Mouse (Mus musculus): ENCODE data around the gene Crot. TPM values are rescaled to one million over a fixed set of nuclear protein-coding genes. Genes with fewer than 3 reads are reported as not detected.

The Crot gene
- polyA plus RNA-seq, 1 experiment: 6.6 TPM

GRCm38 (mm10) chr5:9028266-9028841, 31.2 kb upstream of the Crot start:
- no peaks in the 10 kb centered on the region for H3K27me3 ChIP-seq (ENCODE audit: control insufficient read depth, insufficient read depth, insufficient read length)
- no peaks in the 10 kb centered on the region for H3K79me2 ChIP-seq (ENCODE audit: control insufficient read depth, insufficient read depth)
- no peak overlapping the region for H3K4me3 ChIP-seq
- H3ac ChIP-seq (ENCODE audit: control insufficient read depth, insufficient read length): no peak overlapping the region
- TF ChIP-seq TCF3 (IDR thresholded peaks at IDR 0.05; ENCODE audit: insufficient read length, low read depth): no peak
- no peak for TF ChIP-seq CEBPB (IDR thresholded peaks at IDR 0.05; ENCODE audit: insufficient read depth, poor library complexity, severe bottlenecking)
- TF ChIP-seq POLR2AphosphoS2 (IDR thresholded peaks at IDR 0.05; ENCODE audit: insufficient read length, low read depth): no peak
- TF ChIP-seq USF1 (IDR thresholded peaks at IDR 0.05; ENCODE audit: low read depth): no peak
- TF ChIP-seq SRF (IDR thresholded peaks at IDR 0.05; ENCODE audit: control insufficient read depth, insufficient read length, low read depth): no peak
- TF ChIP-seq E2F4 (IDR thresholded peaks at IDR 0.05; ENCODE audit: insufficient read depth): no peak
- no peak for TF ChIP-seq REST (IDR thresholded peaks at IDR 0.05; ENCODE audit: insufficient read depth, insufficient read length)
- no peak for TF ChIP-seq POLR2A (IDR thresholded peaks at IDR 0.05; ENCODE audit: insufficient read length, low read depth)
- no peak overlapping the region for H3K4me2 ChIP-seq (ENCODE audit: low read depth)
- no peaks in the 10 kb centered on the region for H3K36me3 ChIP-seq (ENCODE audit: control insufficient read depth, insufficient read depth)

GRCm38 (mm10) chr5:9015352-9015751, 18.2 kb upstream of the Crot start:
- no peak overlapping the region for H3K4me3 ChIP-seq
- H3K79me2 ChIP-seq (ENCODE audit: control insufficient read depth, insufficient read depth): no peaks in the 10 kb centered on the region
- TF ChIP-seq CEBPB (IDR thresholded peaks at IDR 0.05; ENCODE audit: insufficient read depth, poor library complexity, severe bottlenecking) (no peak), TCF12 (IDR thresholded peaks at IDR 0.05; ENCODE audit: insufficient read depth, poor library complexity, severe bottlenecking) (no peak), POLR2AphosphoS2 (IDR thresholded peaks at IDR 0.05; ENCODE audit: insufficient read length, low read depth) (no peak), TCF3 (IDR thresholded peaks at IDR 0.05; ENCODE audit: insufficient read length, low read depth) (no peak), USF1 (IDR thresholded peaks at IDR 0.05; ENCODE audit: low read depth) (no peak), SRF (IDR thresholded peaks at IDR 0.05; ENCODE audit: control insufficient read depth, insufficient read length, low read depth) (no peak), POLR2A (IDR thresholded peaks at IDR 0.05; ENCODE audit: insufficient read length, low read depth) (no peak), MYOG (IDR thresholded peaks at IDR 0.05; ENCODE audit: control insufficient read depth in 1 of 3, insufficient read depth in 1 of 3, insufficient read length in 2 of 3, low read depth in 2 of 3) (no peak), REST (IDR thresholded peaks at IDR 0.05; ENCODE audit: insufficient read depth, insufficient read length) (no peak), MYOD1 (IDR thresholded peaks at IDR 0.05; ENCODE audit: control insufficient read depth in 1 of 3, insufficient read length in 2 of 3, low read depth in 2 of 3) (no peak), E2F4 (IDR thresholded peaks at IDR 0.05; ENCODE audit: insufficient read depth) (no peak), MAX (IDR thresholded peaks at IDR 0.05; ENCODE audit: low read depth) (no peak)
- no peaks in the 10 kb centered on the region for H3K27me3 ChIP-seq (ENCODE audit: control insufficient read depth, insufficient read depth, insufficient read length)
- no peak overlapping the region for H3K4me2 ChIP-seq (ENCODE audit: low read depth)
- H3ac ChIP-seq (ENCODE audit: control insufficient read depth, insufficient read length): no peak overlapping the region
- H3K36me3 ChIP-seq (ENCODE audit: control insufficient read depth, insufficient read depth): no peaks in the 10 kb centered on the region

- Histone ChIP-seq H3K79me2 (ENCODE audit: control insufficient read depth, insufficient read depth) (no peaks in the 10 kb centered on the region), H3K4me3 (no peak overlapping the region), H3K4me2 (ENCODE audit: low read depth) (no peak overlapping the region), H3K36me3 (ENCODE audit: control insufficient read depth, insufficient read depth) (no peaks in the 10 kb centered on the region), H3ac (ENCODE audit: control insufficient read depth, insufficient read length) (no peak overlapping the region), H3K27me3 (ENCODE audit: control insufficient read depth, insufficient read depth, insufficient read length) (no peaks in the 10 kb centered on the region)
- TF ChIP-seq USF1 (IDR thresholded peaks at IDR 0.05; ENCODE audit: low read depth): no peak
- TF ChIP-seq POLR2A (IDR thresholded peaks at IDR 0.05; ENCODE audit: insufficient read length, low read depth): no peak
- no peak for TF ChIP-seq REST (IDR thresholded peaks at IDR 0.05; ENCODE audit: insufficient read depth, insufficient read length)
- TF ChIP-seq SRF (IDR thresholded peaks at IDR 0.05; ENCODE audit: control insufficient read depth, insufficient read length, low read depth): no peak
- TF ChIP-seq E2F4 (IDR thresholded peaks at IDR 0.05; ENCODE audit: insufficient read depth): no peak
- TF ChIP-seq POLR2AphosphoS2 (IDR thresholded peaks at IDR 0.05; ENCODE audit: insufficient read length, low read depth): no peak
- TF ChIP-seq MAX (IDR thresholded peaks at IDR 0.05; ENCODE audit: low read depth): no peak
- TF ChIP-seq CEBPB (IDR thresholded peaks at IDR 0.05; ENCODE audit: insufficient read depth, poor library complexity, severe bottlenecking): no peak
- no peak for TF ChIP-seq TCF3 (IDR thresholded peaks at IDR 0.05; ENCODE audit: insufficient read length, low read depth)
- TF ChIP-seq TCF12 (IDR thresholded peaks at IDR 0.05; ENCODE audit: insufficient read depth, poor library complexity, severe bottlenecking): no peak
- TF ChIP-seq MYOG (IDR thresholded peaks at IDR 0.05; ENCODE audit: control insufficient read depth in 1 of 3, insufficient read depth in 1 of 3, insufficient read length in 2 of 3, low read depth in 2 of 3): no peak
- no peak for TF ChIP-seq MYOD1 (IDR thresholded peaks at IDR 0.05; ENCODE audit: control insufficient read depth in 1 of 3, insufficient read length in 2 of 3, low read depth in 2 of 3)
Measured at GRCm38 (mm10) chr5:9014774-9015173, 17.6 kb upstream of the Crot start.

- H3K4me2 ChIP-seq (ENCODE audit: low read depth): no peak overlapping the region
- TF ChIP-seq TCF3 (IDR thresholded peaks at IDR 0.05; ENCODE audit: insufficient read length, low read depth): no peak
- TF ChIP-seq POLR2AphosphoS2 (IDR thresholded peaks at IDR 0.05; ENCODE audit: insufficient read length, low read depth): no peak
- no peak for TF ChIP-seq E2F4 (IDR thresholded peaks at IDR 0.05; ENCODE audit: insufficient read depth)
- TF ChIP-seq MYOG (IDR thresholded peaks at IDR 0.05; ENCODE audit: control insufficient read depth in 1 of 3, insufficient read depth in 1 of 3, insufficient read length in 2 of 3, low read depth in 2 of 3): no peak
- TF ChIP-seq SRF (IDR thresholded peaks at IDR 0.05; ENCODE audit: control insufficient read depth, insufficient read length, low read depth): no peak
- TF ChIP-seq REST (IDR thresholded peaks at IDR 0.05; ENCODE audit: insufficient read depth, insufficient read length): no peak
- TF ChIP-seq MAX (IDR thresholded peaks at IDR 0.05; ENCODE audit: low read depth): no peak
- TF ChIP-seq POLR2A (IDR thresholded peaks at IDR 0.05; ENCODE audit: insufficient read length, low read depth): no peak
- TF ChIP-seq TCF12 (IDR thresholded peaks at IDR 0.05; ENCODE audit: insufficient read depth, poor library complexity, severe bottlenecking): no peak
- no peak for TF ChIP-seq MYOD1 (IDR thresholded peaks at IDR 0.05; ENCODE audit: control insufficient read depth in 1 of 3, insufficient read length in 2 of 3, low read depth in 2 of 3)
- no peak for TF ChIP-seq USF1 (IDR thresholded peaks at IDR 0.05; ENCODE audit: low read depth)
- no peaks in the 10 kb centered on the region for H3K79me2 ChIP-seq (ENCODE audit: control insufficient read depth, insufficient read depth)
- no peaks in the 10 kb centered on the region for H3K36me3 ChIP-seq (ENCODE audit: control insufficient read depth, insufficient read depth)
- no peaks in the 10 kb centered on the region for H3K27me3 ChIP-seq (ENCODE audit: control insufficient read depth, insufficient read depth, insufficient read length)
- no peak overlapping the region for H3K4me3 ChIP-seq
- no peak overlapping the region for H3ac ChIP-seq (ENCODE audit: control insufficient read depth, insufficient read length)
Measured at GRCm38 (mm10) chr5:9011374-9011773, 14.2 kb upstream of the Crot start.

Data from myocyte (in vitro differentiated cells).